Mouse (Mus musculus) MEL (cell line): ENCODE data around the gene Psmc3. TPM values are rescaled to one million over a fixed set of nuclear protein-coding genes. Genes with fewer than 3 reads are reported as not detected.
A peak's percentile ranks its signal among the peaks of the same experiment; 100 is the strongest.

Experiments used
- DNase-seq: peaks from one replicate; pipeline ENCODE4 v3.0.0; 2011; ENCODE audit warnings: low read depth, low spot score
- H3K27ac ChIP-seq: 2 replicates; pipeline ENCODE4 v1.5.1; 2012; ENCODE audit warnings: low read depth, mild to moderate bottlenecking, control low read depth, low read length, moderate library complexity; ENCODE audit not compliant: control insufficient read depth
- H3K27me3 ChIP-seq, 2 experiments: fragments of 150-350 bp in 1 of 2; sonication (generic) in 1 of 2; 2 replicates each; pipeline ENCODE4 v1.6.1; 2012; ENCODE audit warnings: low read length in 2 of 2, mild to moderate bottlenecking in 2 of 2, improper control_type of control experiment in 1 of 2, moderate library complexity in 1 of 2; ENCODE audit not compliant: insufficient read depth in 2 of 2, control insufficient read depth in 1 of 2
- H3K36me3 ChIP-seq, 2 experiments: 2 replicates each; pipeline ENCODE4 v1.6.1; 2012 to 2014; ENCODE audit warnings: low read length in 2 of 2, improper control_type of control experiment in 1 of 2, inconsistent platforms in 1 of 2, mild to moderate bottlenecking in 1 of 2; ENCODE audit not compliant: insufficient read depth in 2 of 2, control insufficient read depth in 1 of 2
- H3K4me1 ChIP-seq, 2 experiments: fragments of 150-350 bp in 1 of 2; sonication (generic) in 1 of 2; 2 replicates each; pipeline ENCODE4 v1.6.1; 2012; ENCODE audit warnings: low read length in 2 of 2, improper control_type of control experiment in 1 of 2, mild to moderate bottlenecking in 1 of 2; ENCODE audit not compliant: insufficient read depth in 2 of 2, control insufficient read depth in 1 of 2
- H3K4me3 ChIP-seq, 2 experiments: fragments of 150-350 bp in 1 of 2; sonication (generic) in 1 of 2; 2 replicates each; pipeline ENCODE4 v1.5.1; 2012; ENCODE audit warnings: low read depth in 2 of 2, low read length in 2 of 2, mild to moderate bottlenecking in 2 of 2, moderate library complexity in 2 of 2, control low read depth in 1 of 2, improper control_type of control experiment in 1 of 2; ENCODE audit not compliant: control insufficient read depth in 1 of 2, insufficient read depth in 1 of 2
- H3K79me2 ChIP-seq: 2 replicates; pipeline ENCODE4 v1.6.1; 2012; ENCODE audit warnings: mild to moderate bottlenecking, low read length, moderate library complexity; ENCODE audit not compliant: control insufficient read depth, poor library complexity, insufficient read depth
- H3K9ac ChIP-seq: 2 replicates; pipeline ENCODE4 v1.6.1; 2012; ENCODE audit warnings: low read depth, mild to moderate bottlenecking, control low read depth, low read length, moderate library complexity; ENCODE audit not compliant: control insufficient read depth, poor library complexity, severe bottlenecking
- H3K9me3 ChIP-seq: fragments of 150-350 bp; sonication (generic); replicated peaks from 2 replicates; pipeline ENCODE4 v1.6.1; 2012; ENCODE audit warnings: mild to moderate bottlenecking, low read length, improper control_type of control experiment, moderate library complexity; ENCODE audit not compliant: insufficient read depth
- CTCF ChIP-seq, 3 experiments: IDR thresholded peaks in 2 of 3; conservative IDR thresholded peaks in 1 of 3; 2 replicates each; pipeline ENCODE4 v1.5.1; 2011 to 2012; ENCODE audit warnings: low read length in 3 of 3, low read depth in 2 of 3, mild to moderate bottlenecking in 2 of 3, improper control_type of control experiment in 1 of 3, inconsistent platforms in 1 of 3, mixed read lengths in 1 of 3, moderate library complexity in 1 of 3; ENCODE audit not compliant: control insufficient read depth in 1 of 3, insufficient read depth in 1 of 3, poor library complexity in 1 of 3, severe bottlenecking in 1 of 3
- E2F4 ChIP-seq: IDR thresholded peaks from 2 replicates; pipeline ENCODE4 v1.6.1; 2011; ENCODE audit warnings: low read depth, low read length, improper control_type of control experiment, borderline replicate concordance
- ELF1 ChIP-seq: IDR thresholded peaks from 2 replicates; pipeline ENCODE4 v1.6.1; 2014; ENCODE audit warnings: low read depth, mild to moderate bottlenecking, inconsistent platforms, low read length, improper control_type of control experiment, moderate library complexity
- ETS1 ChIP-seq: IDR thresholded peaks from 2 replicates; pipeline ENCODE4 v1.6.1; 2012; ENCODE audit warnings: low read depth, mild to moderate bottlenecking, inconsistent platforms, low read length, improper control_type of control experiment, moderate library complexity
- KAT2A ChIP-seq: conservative IDR thresholded peaks from 2 replicates; pipeline ENCODE4 v1.6.1; 2012; ENCODE audit warnings: low read depth, low read length, improper control_type of control experiment, inconsistent platforms
- MAFK ChIP-seq: IDR thresholded peaks from 2 replicates; pipeline ENCODE4 v1.6.1; 2011; ENCODE audit warnings: low read depth, mild to moderate bottlenecking, low read length, improper control_type of control experiment, borderline replicate concordance
- MAZ ChIP-seq: IDR thresholded peaks from 2 replicates; pipeline ENCODE4 v1.6.1; 2012; ENCODE audit warnings: low read depth, mild to moderate bottlenecking, inconsistent platforms, low read length, improper control_type of control experiment
- MEF2A ChIP-seq: IDR thresholded peaks from 2 replicates; pipeline ENCODE4 v1.6.1; 2014; ENCODE audit warnings: low read depth, mild to moderate bottlenecking, inconsistent platforms, low read length, improper control_type of control experiment; ENCODE audit not compliant: poor library complexity, insufficient replicate concordance, severe bottlenecking; ENCODE audit errors: extremely low read depth
- MXI1 ChIP-seq: IDR thresholded peaks from 2 replicates; pipeline ENCODE4 v1.6.1; 2011; ENCODE audit warnings: mild to moderate bottlenecking, low read depth, low read length, improper control_type of control experiment
- MYB ChIP-seq: IDR thresholded peaks from 2 replicates; pipeline ENCODE4 v1.6.1; 2011; ENCODE audit warnings: mild to moderate bottlenecking, low read depth, low read length, improper control_type of control experiment
- MYC ChIP-seq: IDR thresholded peaks from 2 replicates; pipeline ENCODE4 v1.6.1; 2011; ENCODE audit warnings: low read depth, mild to moderate bottlenecking, low read length, improper control_type of control experiment, moderate library complexity
- NELFE ChIP-seq: IDR thresholded peaks from 2 replicates; pipeline ENCODE4 v1.6.1; 2011; ENCODE audit warnings: low read depth, low read length, improper control_type of control experiment
- POLR2A ChIP-seq, 2 experiments: IDR thresholded peaks; 2 replicates each; pipeline ENCODE4 v1.6.1; 2011 to 2012; ENCODE audit warnings: low read length in 2 of 2, mild to moderate bottlenecking in 2 of 2, control low read depth in 1 of 2, improper control_type of control experiment in 1 of 2, low read depth in 1 of 2, moderate library complexity in 1 of 2; ENCODE audit not compliant: control insufficient read depth in 1 of 2, insufficient read depth in 1 of 2, poor library complexity in 1 of 2
- POLR2AphosphoS2 ChIP-seq: IDR thresholded peaks from 2 replicates; pipeline ENCODE4 v1.6.1; 2011; ENCODE audit warnings: low read length, improper control_type of control experiment
- POLR2AphosphoS5 ChIP-seq: IDR thresholded peaks from 2 replicates; pipeline ENCODE4 v1.6.1; 2012; ENCODE audit warnings: low read depth, borderline replicate concordance, mild to moderate bottlenecking, inconsistent platforms, low read length, moderate library complexity, mixed read lengths
- RCOR1 ChIP-seq: IDR thresholded peaks from 2 replicates; pipeline ENCODE4 v1.6.1; 2012; ENCODE audit warnings: low read depth, mild to moderate bottlenecking, inconsistent platforms, low read length, improper control_type of control experiment
- SMC3 ChIP-seq: IDR thresholded peaks from 2 replicates; pipeline ENCODE4 v1.6.1; 2011; ENCODE audit warnings: low read depth, low read length, improper control_type of control experiment
- TAL1 ChIP-seq: IDR thresholded peaks from 2 replicates; pipeline ENCODE4 v1.6.1; 2012; ENCODE audit warnings: mild to moderate bottlenecking, inconsistent platforms, low read length, moderate library complexity, mixed read lengths
- TBP ChIP-seq: IDR thresholded peaks from 2 replicates; pipeline ENCODE4 v1.8.0; 2011; ENCODE audit warnings: low read depth, low read length, improper control_type of control experiment
- TCF12 ChIP-seq: IDR thresholded peaks from 2 replicates; pipeline ENCODE4 v1.6.1; 2014; ENCODE audit warnings: low read depth, mild to moderate bottlenecking, inconsistent platforms, low read length, improper control_type of control experiment, moderate library complexity
- USF1 ChIP-seq: IDR thresholded peaks from 2 replicates; pipeline ENCODE4 v1.6.1; 2014; ENCODE audit warnings: low read depth, mild to moderate bottlenecking, inconsistent platforms, low read length, improper control_type of control experiment, moderate library complexity
- USF2 ChIP-seq, 2 experiments: IDR thresholded peaks; 2 replicates each; pipeline ENCODE4 v1.6.1; 2011 to 2012; ENCODE audit warnings: improper control_type of control experiment in 2 of 2, low read length in 2 of 2, borderline replicate concordance in 1 of 2, inconsistent platforms in 1 of 2, low read depth in 1 of 2, mild to moderate bottlenecking in 1 of 2; ENCODE audit not compliant: insufficient read depth in 1 of 2
- ZC3H11A ChIP-seq: IDR thresholded peaks from 2 replicates; pipeline ENCODE4 v1.6.1; 2012; ENCODE audit warnings: low read depth, mild to moderate bottlenecking, inconsistent platforms, low read length, improper control_type of control experiment
- ZKSCAN1 ChIP-seq: IDR thresholded peaks from 2 replicates; pipeline ENCODE4 v1.6.1; 2012; ENCODE audit warnings: low read depth, mild to moderate bottlenecking, inconsistent platforms, low read length, improper control_type of control experiment, moderate library complexity
- ZMIZ1 ChIP-seq: IDR thresholded peaks from 2 replicates; pipeline ENCODE4 v1.6.1; 2012; ENCODE audit warnings: low read depth, mild to moderate bottlenecking, inconsistent platforms, low read length, improper control_type of control experiment, moderate library complexity
- ZNF384 ChIP-seq: IDR thresholded peaks from 2 replicates; pipeline ENCODE4 v1.6.1; 2012; ENCODE audit warnings: low read depth, mild to moderate bottlenecking, inconsistent platforms, low read length, improper control_type of control experiment
- polyA plus RNA-seq, 2 experiments: library from polyadenylated mRNA; stranded (reverse) in 1 of 2; unstranded in 1 of 2; fragments of >175 nt in 1 of 2; fragments of >200 nt in 1 of 2; gene quantifications; 2 replicates each; pipeline versions ENCODE4 v1.2.1 to v1.2.4; 2012; ENCODE audit warnings: low replicate concordance in 2 of 2, low read depth in 1 of 2; ENCODE audit not compliant: insufficient read length in 2 of 2, insufficient read depth in 1 of 2, missing spikeins in 1 of 2
- total RNA-seq: library from RNA; depleted of rRNA; stranded (reverse); fragments of 300-350 nt; gene quantifications from 2 replicates; pipeline ENCODE4 v1.2.3, GENCODE M21; 2012

Psmc3 gene
- total and polyA plus RNA-seq, 3 experiments, result 259 to 1,459 (median 428) TPM

DNA sequence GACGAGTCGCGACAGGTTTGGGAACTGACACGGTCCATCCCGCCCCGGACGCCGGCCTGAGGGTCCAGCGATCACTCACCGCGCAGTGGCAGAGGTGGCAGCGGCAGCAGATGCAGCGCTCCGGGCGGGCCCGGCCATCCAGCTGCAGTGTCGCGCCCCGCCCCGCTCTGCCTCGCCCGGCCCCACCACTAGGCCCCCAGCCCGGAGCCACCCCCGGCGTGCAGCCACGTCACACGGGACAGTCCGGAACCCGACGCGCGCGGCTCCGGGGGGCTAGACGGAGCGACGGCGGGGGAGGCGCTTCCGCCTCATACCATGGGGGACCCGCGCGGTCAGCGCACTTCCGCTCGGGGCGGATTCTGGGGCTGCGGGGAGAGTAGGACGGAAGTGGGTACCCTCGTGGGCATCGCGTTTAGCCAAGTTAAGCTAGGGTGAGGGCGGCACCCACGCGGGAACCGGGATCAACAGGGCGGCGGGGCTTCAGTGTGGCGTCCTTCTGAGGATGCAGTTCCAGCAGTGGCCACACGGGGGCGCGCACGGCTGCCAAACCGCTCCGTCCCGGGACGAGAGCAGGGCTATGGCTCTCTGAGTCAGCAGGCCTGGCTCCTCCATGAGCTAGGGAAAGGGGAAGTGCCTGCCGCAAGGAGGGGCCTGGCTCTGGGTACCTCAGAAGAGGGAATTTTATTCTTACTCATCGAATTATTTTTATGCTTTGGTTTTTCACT is 16.4 kb downstream of the Psmc3 start, which contains the start of gene Slc39a13 (continued):
- peak; percentile 84 for TF ChIP-seq SMC3
- TF ChIP-seq ZC3H11A, result peak; percentile 70
- TF ChIP-seq MAFK, result no peak
- TF ChIP-seq MAZ, result peak; percentile 97; the same call in 1 of the 2 replicates
- TF ChIP-seq ZNF384, result no peak
- TF ChIP-seq ZKSCAN1, result no peak
- no peak; the same call in 1 of the 2 replicates for TF ChIP-seq RCOR1
- no peak for TF ChIP-seq TAL1
- TF ChIP-seq MYC, result peak; percentile 70
- no peak for TF ChIP-seq POLR2AphosphoS2
- TF ChIP-seq MEF2A, result peak; percentile 78; the same call in 1 of the 2 replicates
- no peak for TF ChIP-seq USF2 (IDR thresholded peaks at IDR 0.05; ENCODE audit: borderline replicate concordance in 1 of 2, insufficient read depth in 1 of 2, low read depth in 1 of 2, low read length in 2 of 2)
- TF ChIP-seq USF1, result peak; percentile 62

DNA sequence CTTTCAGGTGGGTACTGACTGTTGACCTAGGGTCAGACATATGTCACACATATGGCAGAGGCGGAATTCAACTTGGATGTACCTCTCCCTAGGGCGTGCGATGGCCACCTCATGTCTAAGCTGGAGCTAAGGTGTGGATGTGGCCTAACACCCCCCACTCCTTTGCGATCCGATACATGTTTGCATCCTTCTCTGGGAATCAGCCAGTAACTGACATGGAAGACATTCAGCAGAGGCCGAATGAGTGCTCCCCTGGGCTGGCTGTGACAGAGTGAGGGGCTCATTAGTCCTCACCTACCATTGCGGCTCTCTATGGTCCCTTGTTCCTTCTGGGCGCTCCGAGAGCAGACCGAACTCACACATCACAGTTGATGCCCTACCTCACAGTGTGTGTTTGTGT is 17.2 kb downstream of the Psmc3 start:
- no peak for DNase-seq
- peak overlapping the region; percentile 82 for H3K27ac ChIP-seq
- H3K79me2 ChIP-seq, result peaks cover 7% of the 10 kb centered on the region; the same call in 1 of the 2 replicates
- no peak for TF ChIP-seq USF2 (IDR thresholded peaks at IDR 0.05; ENCODE audit: borderline replicate concordance in 1 of 2, insufficient read depth in 1 of 2, low read depth in 1 of 2, low read length in 2 of 2)
- peak; percentile 2; the same call in 1 of the 2 replicates for TF ChIP-seq NELFE
- H3K36me3 ChIP-seq, result peaks cover 0 to 8% of the 10 kb centered on the region in 2 experiments; a peak in 2 of 4 replicates
- H3K4me1 ChIP-seq, result peaks cover 0 to 6% of the 10 kb centered on the region in 2 experiments; a peak in 3 of 4 replicates
- peak overlapping the region; percentile 87 for H3K9ac ChIP-seq
- no peaks in the 10 kb centered on the region for H3K9me3 ChIP-seq
- H3K4me3 ChIP-seq, result peak overlapping the region; percentile 72 to 75
- H3K27me3 ChIP-seq, result no peaks in the 10 kb centered on the region

DNA sequence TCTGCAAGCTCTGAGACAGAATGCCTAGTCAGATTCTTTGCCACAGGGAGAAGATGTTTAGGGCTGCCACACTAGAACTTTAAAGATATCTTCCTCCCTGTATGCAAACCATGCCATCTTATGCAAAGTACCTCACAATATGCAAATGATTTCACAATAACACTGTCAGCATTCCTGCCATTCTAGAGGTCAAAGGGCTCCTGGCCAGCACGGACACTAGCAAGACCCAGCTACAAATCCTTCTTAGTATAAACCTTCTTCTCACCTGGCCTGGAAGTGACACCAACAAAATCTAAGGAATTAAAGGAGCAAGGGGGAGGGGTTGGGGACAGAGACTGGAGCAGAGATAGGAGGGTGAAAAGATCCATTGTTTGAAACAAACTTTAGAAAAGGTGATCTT is 18.3 kb downstream of the Psmc3 start:
- Histone ChIP-seq H3K27me3 (no peaks in the 10 kb centered on the region), H3K27ac (no peak overlapping the region), H3K9me3 (no peaks in the 10 kb centered on the region), H3K36me3 (peaks cover 0 to 8% of the 10 kb centered on the region in 2 experiments; a peak in 2 of 4 replicates), H3K4me3 (no peak overlapping the region), H3K9ac (no peak overlapping the region), H3K79me2 (peaks cover 7% of the 10 kb centered on the region; the same call in 1 of the 2 replicates), H3K4me1 (peaks cover 0 to 6% of the 10 kb centered on the region in 2 experiments; a peak in 3 of 4 replicates)
- DNase-seq, result no peak
- TF ChIP-seq USF2 (IDR thresholded peaks at IDR 0.05; ENCODE audit: borderline replicate concordance in 1 of 2, insufficient read depth in 1 of 2, low read depth in 1 of 2, low read length in 2 of 2) (no peak), CTCF (IDR thresholded peaks at IDR 0.05 in 2 of 3, conservative IDR thresholded peaks at IDR 0.05 in 1 of 3; ENCODE audit: control insufficient read depth in 1 of 3, insufficient read depth in 1 of 3, low read depth in 2 of 3, low read length in 3 of 3, poor library complexity in 1 of 3, severe bottlenecking in 1 of 3) (no peak), MXI1 (no peak), ELF1 (no peak), ETS1 (no peak), TBP (no peak), TCF12 (no peak), E2F4 (no peak), ZNF384 (no peak), KAT2A (no peak), USF1 (no peak), ZMIZ1 (no peak), MEF2A (no peak), MYB (no peak), NELFE (no peak), TAL1 (no peak), POLR2AphosphoS5 (no peak), POLR2A (IDR thresholded peaks at IDR 0.05; ENCODE audit: control insufficient read depth in 1 of 2, insufficient read depth in 1 of 2, low read depth in 1 of 2, low read length in 2 of 2, poor library complexity in 1 of 2) (no peak)
